Mouse (Mus musculus): Measurements from ENCODE around the gene Tgoln1.

- TF ChIP-seq GATA1 (IDR thresholded peaks at IDR 0.05; ENCODE audit: low read length): no peak
- TF ChIP-seq TAL1 (IDR thresholded peaks at IDR 0.05; ENCODE audit: low read length): no peak
Observed at GRCm38 (mm10) chr6:72664290-72664689, 47.5 kb upstream of the Tgoln1 start.
